Mouse (Mus musculus) cerebellum, adult 11-12 months (tissue): ENCODE measurements around the gene Erich6b.

ENCODE experiments used
- DNase-seq: peaks from one replicate; pipeline ENCODE4 v3.0.0; 2022

Gene Erich6b

DNA sequence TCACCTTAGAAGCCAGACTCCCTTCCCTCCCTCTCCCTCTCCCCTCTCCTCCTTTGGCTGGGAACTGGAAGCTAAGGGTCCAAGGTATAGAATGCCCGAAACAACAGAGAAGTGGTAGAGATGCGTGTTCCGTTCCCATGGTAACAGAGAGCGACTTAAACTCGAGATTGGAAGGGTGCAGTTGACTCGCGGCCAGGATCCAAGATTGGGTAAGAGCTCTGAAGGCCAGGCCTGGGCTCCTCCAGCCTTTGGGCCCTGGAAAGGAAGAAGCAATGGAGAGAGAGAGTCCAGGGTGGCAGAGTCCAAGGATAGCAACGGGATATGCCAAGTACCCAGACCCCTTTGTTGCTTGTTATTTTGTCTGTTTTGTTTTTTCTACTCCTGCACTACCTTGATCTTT, at the start of gene Erich6b:
Gene Erich6b, plus strand, starts transcription at position 180 of the 400 bp plus-strand sequence.
- DNase-seq: no peak

GRCm38 (mm10) chr14:75592978-75593377, 49.1 kb upstream of the Erich6b start, which contains the start of gene Spert:
Gene Spert, minus strand, starts transcription at chr14:75593116.
- no peak for DNase-seq

DNA sequence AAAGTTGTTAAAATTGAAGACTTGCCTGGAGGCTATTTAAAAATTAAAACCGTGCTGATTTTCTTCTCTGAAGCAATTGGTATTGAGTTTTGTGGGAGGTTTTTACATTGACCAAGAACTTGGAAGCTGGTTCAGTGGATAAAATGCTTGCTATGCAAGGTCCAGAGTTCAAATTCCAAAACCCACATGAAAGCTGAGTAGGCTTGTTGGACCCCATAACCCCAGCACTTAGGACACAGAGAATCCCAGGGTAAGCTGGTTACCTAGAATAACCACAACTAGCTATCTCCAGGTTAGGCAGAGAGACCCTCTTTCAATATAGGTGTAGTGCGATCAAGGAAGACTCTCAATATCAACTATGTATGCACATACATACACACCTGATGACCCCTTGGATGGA, 32.9 kb upstream of the Erich6b start:
- no peak for DNase-seq

- no peak for DNase-seq
These were observed 25.7 kb upstream of the Erich6b start for GRCm38 (mm10) chr14:75616375-75616774.

- DNase-seq: no peak
These were observed 19.1 kb upstream of the Erich6b start for GRCm38 (mm10) chr14:75622984-75623383.

- DNase-seq: no peak
These were observed 13.2 kb upstream of the Erich6b start for GRCm38 (mm10) chr14:75628870-75629269.

- peak; percentile 77 for DNase-seq
These were observed 6.7 kb upstream of the Erich6b start for GRCm38 (mm10) chr14:75635350-75635749.

DNA sequence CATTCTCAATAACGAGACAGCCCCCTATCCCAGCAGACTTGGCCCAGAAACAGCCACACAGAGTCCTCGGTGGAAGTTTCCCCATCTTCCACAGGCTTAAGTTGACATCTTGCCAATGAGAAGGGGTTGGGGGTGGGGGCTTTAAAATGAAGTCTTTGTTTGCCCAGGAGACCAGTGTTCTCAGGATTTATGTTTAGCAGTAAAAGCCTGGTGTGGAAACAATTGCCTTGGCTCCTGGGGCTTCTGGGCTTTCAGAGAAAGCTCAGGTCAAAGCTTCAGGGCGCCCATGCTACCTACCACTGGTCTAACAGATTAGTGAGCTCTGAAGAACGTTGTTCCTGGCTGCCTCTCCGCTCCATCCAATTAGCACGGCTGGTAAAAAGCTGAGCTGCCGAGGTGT, 6.0 kb upstream of the Erich6b start:
- DNase-seq: no peak

DNA sequence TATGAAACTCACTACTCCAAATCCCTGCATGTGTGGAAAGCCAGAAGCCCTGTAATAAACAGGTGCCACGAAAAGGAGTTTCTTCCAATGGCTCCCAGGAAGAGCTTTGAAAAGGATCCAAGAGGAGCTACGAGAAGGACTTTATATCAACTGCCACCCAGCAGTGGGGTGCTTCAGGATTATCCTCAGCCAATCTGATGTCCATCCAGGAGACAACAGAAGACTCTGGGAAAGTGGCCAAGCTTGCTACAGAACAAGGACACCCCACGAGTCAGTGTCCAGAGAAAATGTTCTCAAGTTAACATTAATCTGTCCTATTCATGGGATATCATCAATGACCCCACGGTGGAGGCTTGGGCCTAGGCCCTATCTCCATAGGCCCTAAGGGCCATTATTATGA, 4.4 kb upstream of the Erich6b start:
- peak; percentile 75 for DNase-seq

DNA sequence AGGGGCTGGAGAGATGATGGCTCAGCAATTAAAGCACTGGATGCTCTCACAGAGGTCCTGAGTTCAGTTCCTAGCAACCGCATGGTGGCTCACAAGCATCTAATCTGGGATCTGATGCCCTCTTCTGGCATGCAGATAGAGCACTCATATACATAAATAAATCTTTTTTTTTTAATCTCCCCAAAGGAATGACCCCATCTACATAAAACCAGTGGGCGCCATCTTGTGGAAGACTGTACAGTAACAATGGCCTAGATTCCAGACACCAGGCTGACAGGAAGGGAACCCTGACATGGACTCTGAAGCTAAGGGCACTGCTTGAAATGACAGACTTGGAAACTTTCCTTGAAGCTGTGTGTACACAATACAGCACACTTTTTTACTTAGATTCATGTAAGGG, 1.2 kb upstream of the Erich6b start:
- DNase-seq: no peak

DNA sequence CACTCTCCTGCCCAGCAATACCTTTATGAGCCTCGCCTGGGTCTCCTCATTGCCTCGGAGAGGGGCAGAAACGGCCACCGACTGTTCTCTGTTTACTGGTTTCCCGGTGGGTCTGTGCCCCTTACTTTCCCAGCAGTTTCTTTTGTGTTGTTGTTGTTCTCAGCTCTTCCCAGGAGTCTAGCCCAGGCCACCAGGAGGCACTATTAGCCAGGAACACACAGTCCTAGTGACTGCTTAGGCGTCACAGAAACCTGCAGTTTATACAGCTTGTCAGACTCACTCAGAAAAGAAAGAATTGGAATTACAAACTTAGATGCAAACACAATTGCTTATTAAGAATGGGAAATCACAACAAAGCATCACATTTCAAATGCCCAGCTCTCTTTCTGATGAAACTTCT, 690 bp upstream of the Erich6b start:
- no peak for DNase-seq

- DNase-seq: no peak
These were observed 3.4 kb downstream of the Erich6b start for GRCm38 (mm10) chr14:75645461-75645860.

- no peak for DNase-seq
These were observed 4.0 kb downstream of the Erich6b start for GRCm38 (mm10) chr14:75646060-75646459.

DNA sequence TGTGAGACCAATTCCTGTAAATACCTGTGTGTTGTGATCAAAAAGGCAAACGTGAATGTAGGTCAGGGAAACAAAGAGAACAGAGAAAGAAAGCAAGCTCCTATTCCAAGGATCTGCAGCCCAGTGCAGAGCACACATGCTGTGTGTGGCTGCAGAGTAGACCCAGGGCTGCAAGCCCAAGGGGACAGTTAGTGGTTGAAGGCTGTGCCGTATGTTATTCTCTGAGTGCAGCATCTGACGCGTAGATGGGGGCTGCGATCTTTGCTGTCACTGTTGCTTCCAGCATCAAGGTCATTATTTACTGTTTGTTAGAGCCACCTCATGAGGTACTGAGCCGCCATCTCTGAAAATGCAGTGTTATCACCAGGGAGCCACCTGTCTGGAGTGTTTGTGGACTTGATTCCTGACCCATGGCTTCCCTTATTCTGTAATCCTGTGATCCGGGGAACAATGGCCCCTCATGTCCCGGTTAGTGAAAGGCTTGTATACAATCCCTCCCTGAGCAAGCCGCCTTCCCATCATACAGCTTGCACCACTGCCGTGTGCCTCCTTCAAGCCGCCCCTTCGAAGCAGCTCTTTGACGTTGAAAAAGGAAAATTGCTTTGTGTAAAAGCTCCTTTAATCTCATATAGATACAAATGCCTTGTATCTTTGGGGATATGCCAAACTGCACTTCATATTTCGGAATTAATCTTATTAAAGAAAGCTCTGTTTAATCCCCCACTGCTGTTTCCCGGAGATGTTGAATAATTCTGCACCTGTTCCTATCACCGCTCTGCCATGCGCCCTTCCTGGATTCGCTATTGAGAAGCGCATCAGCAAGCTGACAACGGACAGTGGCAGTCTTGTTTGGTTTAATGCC, 5.1 kb downstream of the Erich6b start:
- DNase-seq: no peak

GRCm38 (mm10) chr14:75660936-75661335, 18.9 kb downstream of the Erich6b start:
- DNase-seq: no peak

DNA sequence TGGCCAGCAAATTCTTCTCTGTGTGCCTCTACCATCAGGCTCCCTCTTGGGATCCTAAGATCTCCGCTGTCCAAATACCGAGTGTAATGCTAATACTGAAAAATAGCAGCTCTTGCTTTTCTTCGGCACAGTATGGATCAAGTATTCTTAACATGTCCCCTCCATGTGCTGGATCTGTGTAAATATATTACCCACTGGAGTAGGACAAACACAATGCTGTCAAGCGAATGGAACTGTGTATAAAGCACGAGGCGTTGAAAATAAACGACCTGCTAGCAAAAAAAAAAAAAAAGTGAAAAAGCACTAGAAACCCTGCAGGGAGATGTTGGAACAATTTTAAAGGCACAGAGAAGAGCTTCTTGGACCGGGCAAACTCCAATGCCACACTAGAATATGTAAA, 19.5 kb downstream of the Erich6b start:
- no peak for DNase-seq

GRCm38 (mm10) chr14:75665430-75666180, 23.5 kb downstream of the Erich6b start:
- DNase-seq: no peak

DNA sequence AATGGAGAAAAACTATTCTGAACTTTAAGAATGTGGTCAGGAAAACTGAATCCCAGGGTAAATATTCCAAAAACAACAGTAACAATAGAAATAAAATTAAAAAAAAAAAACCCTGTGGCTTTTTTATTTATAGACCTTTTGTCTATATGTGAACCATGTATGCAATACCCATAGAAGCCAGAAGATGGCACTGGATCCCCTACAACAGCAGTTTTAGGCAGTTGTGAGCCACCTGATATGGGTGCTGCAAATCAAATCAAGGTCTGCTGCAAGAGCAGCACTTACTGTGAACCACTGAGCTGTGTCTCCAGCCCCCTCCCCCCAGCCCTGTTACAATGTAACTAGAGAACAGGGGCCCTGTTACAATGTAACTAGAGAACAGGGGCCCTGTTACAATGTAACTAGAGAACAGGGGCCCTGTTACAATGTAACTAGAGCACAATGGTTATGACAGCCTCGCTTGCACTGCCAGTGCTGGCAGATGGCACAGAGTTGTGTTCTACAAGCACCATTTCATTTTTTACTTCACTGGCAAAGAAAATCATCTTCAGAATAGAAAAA, 27.1 kb downstream of the Erich6b start:
- DNase-seq: no peak

GRCm38 (mm10) chr14:75676316-75676715, 34.3 kb downstream of the Erich6b start:
- DNase-seq: no peak

GRCm38 (mm10) chr14:75690428-75690827, 48.4 kb downstream of the Erich6b start:
- no peak for DNase-seq

- no peak for DNase-seq
These were observed 54.0 kb downstream of the Erich6b start for GRCm38 (mm10) chr14:75696096-75696495.

- no peak for DNase-seq
These were observed 55.9 kb downstream of the Erich6b start for GRCm38 (mm10) chr14:75697928-75698327.

GRCm38 (mm10) chr14:75706647-75707046, 64.6 kb downstream of the Erich6b start:
- DNase-seq: no peak

DNA sequence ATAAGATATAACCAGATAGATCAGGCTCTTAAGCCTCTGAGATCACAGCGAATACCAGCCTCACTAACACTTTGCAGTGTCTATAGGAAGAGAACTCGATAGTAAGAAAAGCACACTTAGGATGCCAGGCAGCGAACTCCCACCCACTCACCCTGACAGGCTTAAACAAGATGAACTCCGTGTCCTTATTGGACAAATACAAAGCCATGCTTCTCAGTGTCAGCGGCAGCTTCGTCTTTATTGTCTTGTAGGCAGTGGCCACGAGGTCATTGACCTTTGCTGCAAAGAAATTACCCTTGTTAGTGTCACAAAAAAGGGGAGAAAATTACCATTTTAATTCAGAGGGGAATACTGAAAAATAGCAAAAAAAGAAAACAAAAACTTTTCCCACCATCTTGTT, 65.7 kb downstream of the Erich6b start:
- no peak for DNase-seq
